Mouse (Mus musculus) embryonic fibroblast, embryonic 13.5 days (primary cell): ENCODE measurements around the gene Sf3a2. TPM values are rescaled to one million over a fixed set of nuclear protein-coding genes. Genes with fewer than 3 reads are reported as not detected.
A peak's percentile ranks its signal among the peaks of the same experiment; 100 is the strongest.

ENCODE experiments used
- H3K27ac ChIP-seq: 2 replicates; pipeline ENCODE4 v1.5.1; 2012; ENCODE audit warnings: low read length, control low read depth, inconsistent platforms; ENCODE audit not compliant: insufficient read depth
- H3K4me1 ChIP-seq: 2 replicates; pipeline ENCODE4 v1.6.1; 2011; ENCODE audit warnings: low read length; ENCODE audit not compliant: control insufficient read depth, insufficient read depth
- H3K4me3 ChIP-seq: 2 replicates; pipeline ENCODE4 v1.5.1; 2011; ENCODE audit warnings: mild to moderate bottlenecking, control low read depth, low read length; ENCODE audit not compliant: insufficient read depth
- CTCF ChIP-seq: IDR thresholded peaks from 2 replicates; pipeline ENCODE4 v1.5.1; 2011; ENCODE audit warnings: mild to moderate bottlenecking, control low read depth, low read length, moderate library complexity, borderline replicate concordance; ENCODE audit not compliant: insufficient read depth
- POLR2A ChIP-seq: IDR thresholded peaks from 2 replicates; pipeline ENCODE4 v1.6.1; 2011; ENCODE audit warnings: low read depth, mild to moderate bottlenecking, control low read depth, low read length, moderate library complexity
- polyA plus RNA-seq: library from polyadenylated mRNA; stranded (reverse); fragments of >200 nt; gene quantifications from 2 replicates; pipeline ENCODE4 v1.2.4, GENCODE M21; 2011; ENCODE audit warnings: low read depth; ENCODE audit not compliant: missing spikeins, insufficient read length

Sf3a2 gene
- polyA plus RNA-seq: 48.0 and 49.3 TPM in 2 replicates

DNA sequence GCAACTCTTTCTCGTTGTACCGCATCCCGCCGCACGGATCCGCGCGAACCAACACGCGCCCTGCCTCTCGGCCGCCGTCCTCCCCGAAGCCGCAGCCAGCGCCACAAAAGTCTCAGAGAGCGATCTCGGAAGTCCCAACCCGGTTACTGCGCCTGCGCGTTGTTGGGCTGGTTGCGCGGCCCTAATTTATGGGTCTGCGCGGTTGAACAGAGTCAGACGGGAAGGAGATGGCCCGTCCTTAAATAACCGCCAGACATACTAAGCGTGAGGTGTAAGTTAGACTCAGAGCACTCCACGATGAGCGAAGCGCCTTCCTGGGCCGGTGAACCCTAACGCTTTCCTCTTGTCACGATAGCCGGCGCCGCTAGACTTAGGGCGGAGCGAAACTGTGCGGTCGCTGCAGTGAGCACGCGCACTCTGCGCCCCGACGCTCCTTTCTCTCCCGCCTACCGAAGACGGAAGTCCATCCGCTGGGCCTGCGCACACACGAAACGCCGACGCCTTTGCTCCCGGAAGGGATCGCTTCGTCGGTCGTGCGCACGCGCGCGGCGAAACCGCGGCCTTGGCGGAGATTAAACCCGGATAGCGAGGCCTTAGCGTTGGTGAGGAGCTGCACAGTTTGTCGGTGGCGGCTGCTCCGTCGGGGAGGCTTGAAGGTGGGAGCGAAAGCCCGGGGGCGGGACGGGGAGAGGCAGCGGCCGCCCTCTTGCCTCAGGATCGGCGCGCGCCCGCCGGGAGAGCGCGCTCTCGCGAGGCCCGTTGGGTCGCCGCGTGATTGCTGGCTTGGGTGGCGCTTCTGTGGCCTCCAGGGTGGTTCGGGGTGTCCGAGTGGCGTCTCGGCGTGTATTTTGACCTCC, at the start of gene Sf3a2, which contains the start of gene Plekhj1:
Gene Sf3a2, plus strand, starts transcription at position 49 of the 857 bp plus-strand sequence.
Gene Plekhj1, minus strand, starts transcription at position 477 of the 857 bp plus-strand sequence.
- H3K4me3 ChIP-seq: peak within 1 kb of the TSS; percentile 96
- TF ChIP-seq POLR2A (peak; percentile 76), CTCF (no peak)
- H3K27ac ChIP-seq: peak within 1 kb of the TSS; percentile 96
- peaks cover 5% of the 10 kb centered on the region; the same call in 1 of the 2 replicates for H3K4me1 ChIP-seq

DNA sequence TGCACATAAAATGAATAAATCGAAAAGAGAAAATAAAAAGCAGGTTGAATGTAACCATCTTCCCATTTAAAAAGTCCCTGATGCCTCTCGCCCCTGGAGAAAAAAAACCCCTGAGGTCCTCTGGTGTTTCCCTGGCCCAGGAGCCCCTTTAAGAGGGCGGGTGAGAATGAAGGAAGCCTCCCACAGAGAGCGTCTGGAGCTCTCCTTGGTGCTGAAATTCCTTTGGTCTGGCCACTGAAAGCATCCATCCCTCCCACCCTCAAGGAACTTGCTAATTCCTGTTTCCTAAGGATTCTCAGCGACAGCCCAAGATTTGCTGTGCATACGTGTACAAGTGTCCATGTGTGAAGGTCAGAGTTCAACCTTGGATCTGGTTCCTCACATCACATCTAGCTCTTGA, 49.4 kb upstream of the Sf3a2 start:
- Histone ChIP-seq H3K4me3 (no peak overlapping the region), H3K4me1 (peaks cover 6% of the 10 kb centered on the region; the same call in 1 of the 2 replicates)
- TF ChIP-seq CTCF: no peak
- TF ChIP-seq POLR2A: no peak

DNA sequence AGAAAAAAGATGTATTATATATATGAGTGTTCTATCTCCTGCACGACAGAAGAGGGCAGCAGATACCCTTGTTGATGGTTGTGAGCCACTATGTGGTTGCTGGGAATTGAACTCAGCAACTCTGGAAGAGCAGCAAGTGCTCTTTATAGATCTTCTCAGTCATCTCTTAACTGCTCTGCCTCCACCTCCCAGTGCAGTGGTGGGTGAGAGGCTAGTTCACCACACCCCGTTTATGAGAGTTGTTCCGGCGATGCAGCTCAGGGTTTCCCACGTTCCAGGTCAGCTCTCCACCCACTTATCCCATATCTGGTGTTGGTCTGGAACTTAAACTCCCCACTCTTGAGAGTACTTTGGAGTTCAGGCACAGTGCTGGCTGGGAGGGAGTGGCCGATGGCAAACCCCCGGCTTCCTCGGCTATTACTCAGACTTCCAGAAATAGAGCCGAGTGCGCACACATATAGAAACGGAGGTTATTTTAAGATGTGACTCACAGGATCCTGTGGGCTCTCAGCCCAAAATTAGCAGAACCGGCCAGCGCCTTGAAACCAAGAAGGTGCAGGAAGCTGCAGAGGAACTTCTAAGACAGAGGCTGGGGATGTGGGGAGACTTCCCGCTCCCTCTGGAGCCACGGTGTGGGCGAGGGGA, 46.7 kb upstream of the Sf3a2 start:
- TF ChIP-seq CTCF (no peak), POLR2A (peak; percentile 54)
- peak overlapping the region; percentile 44 for H3K4me3 ChIP-seq
- H3K4me1 ChIP-seq: peaks cover 6% of the 10 kb centered on the region; the same call in 1 of the 2 replicates
- H3K27ac ChIP-seq: peak overlapping the region; percentile 99

More for the DNA sequence above, 49.4 kb upstream of the Sf3a2 start:
- H3K27ac ChIP-seq: no peak overlapping the region

DNA sequence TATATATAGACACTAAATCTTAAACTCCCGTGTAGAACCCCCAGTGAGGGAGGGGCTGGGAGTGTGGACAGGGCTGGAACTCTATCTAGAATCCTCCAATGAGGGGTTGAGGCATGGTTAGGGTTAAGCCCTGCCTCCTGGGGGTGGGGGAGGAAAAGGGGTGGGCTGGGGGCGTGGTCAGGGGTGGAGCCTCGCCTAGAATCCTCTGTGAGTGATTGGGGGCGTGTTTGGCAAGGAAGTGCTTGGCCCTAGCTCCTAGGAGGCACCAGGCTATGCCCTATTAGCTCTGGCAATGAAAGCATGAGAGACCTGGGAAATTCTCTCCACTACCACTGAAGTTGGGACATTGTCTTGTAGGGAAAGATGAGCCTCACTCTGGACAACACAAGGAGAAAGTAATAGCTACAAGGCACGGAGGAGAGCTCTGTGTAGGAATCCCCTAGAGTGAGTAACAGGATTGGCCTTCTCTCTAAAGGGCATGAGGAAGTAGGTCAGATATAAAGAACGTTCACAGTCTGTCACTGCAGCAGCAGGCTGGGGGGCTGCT, 45.8 kb upstream of the Sf3a2 start:
- TF ChIP-seq POLR2A (peak; percentile 67), CTCF (no peak)
- Histone ChIP-seq H3K27ac (peak overlapping the region; percentile 99), H3K4me1 (peaks cover 11% of the 10 kb centered on the region; the same call in 1 of the 2 replicates), H3K4me3 (peak overlapping the region; percentile 44)

DNA sequence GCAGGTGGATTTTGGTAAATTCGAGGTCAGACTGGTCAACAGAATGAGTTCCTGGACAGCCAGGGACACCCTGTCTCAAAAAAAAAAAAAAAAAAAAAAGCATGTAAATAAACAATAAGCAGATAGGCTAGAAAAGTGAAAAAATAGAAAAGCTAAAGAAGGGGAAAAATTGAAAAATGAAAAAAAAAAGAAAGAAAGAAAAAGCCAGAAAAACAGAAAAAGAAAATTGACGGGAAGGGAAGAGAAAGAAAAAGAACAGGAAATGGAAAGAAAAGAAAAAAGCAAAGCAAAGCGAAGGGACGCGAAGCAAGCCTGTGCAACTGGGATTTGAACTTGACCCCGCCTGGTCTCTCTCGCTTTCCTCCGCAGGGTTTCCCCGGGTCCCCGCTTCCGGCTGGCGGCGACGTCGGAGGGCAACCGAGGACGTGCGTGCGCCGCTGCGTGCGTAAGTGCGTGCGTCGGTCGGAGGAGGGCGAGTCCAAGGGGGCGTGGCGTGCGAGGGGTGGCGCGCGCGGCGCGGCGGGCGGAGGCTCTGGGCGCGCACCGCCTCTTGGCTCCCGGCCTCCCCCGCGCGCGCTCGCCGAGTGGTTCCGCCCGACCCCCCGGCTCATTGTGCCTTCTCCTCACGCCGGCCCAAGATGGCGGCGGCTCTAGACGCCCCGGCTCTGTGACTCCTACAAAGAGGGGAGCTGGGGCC, 43.3 kb upstream of the Sf3a2 start, which contains the start of gene Dot1l:
Gene Dot1l, plus strand, starts transcription at position 613 of the 697 bp plus-strand sequence.
- H3K4me1 ChIP-seq: peaks cover 19% of the 10 kb centered on the region

DNA sequence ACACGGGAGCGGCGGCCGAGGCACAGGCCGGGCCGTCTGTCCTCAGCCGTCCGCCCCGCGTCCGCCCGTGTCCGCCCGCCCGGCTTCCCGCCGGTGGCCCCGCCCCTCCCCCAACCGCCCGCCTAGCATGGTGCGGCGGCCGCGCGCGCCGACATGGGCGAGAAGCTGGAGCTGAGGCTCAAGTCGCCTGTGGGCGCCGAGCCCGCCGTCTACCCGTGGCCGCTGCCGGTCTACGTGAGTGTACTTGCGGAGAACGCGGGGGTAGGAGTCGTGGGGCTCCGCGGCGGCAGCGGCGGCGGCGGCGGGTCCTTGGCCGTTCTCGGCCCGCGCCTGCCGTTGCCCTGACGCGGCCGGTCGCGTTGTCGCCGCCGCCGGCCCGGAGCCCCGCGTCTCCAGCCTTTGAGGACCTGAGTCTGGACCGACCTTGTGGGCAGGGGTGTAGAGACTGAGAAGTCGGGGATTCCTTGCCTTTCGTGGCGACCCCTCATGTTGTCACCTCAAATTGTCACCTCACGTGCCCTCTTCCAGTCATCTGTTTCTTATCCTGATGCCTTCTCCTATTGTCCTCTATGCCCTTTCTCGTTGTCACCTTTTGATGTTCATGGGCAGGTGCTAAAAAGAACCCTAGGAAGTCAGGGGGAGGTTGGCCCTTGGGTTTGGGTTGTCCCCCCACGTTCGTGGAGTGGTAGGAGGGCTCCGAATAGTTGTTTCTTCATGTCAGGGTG, 42.5 kb upstream of the Sf3a2 start:
- no peak for TF ChIP-seq POLR2A
- no peak for TF ChIP-seq CTCF
- H3K4me1 ChIP-seq: peaks cover 19% of the 10 kb centered on the region

More for the DNA sequence above, 43.3 kb upstream of the Sf3a2 start, which contains the start of gene Dot1l:
- peak within 1 kb of the TSS; percentile 15; the same call in 1 of the 2 replicates for H3K27ac ChIP-seq
- peak within 1 kb of the TSS; percentile 98 for H3K4me3 ChIP-seq
- no peak for TF ChIP-seq CTCF
- TF ChIP-seq POLR2A: peak; percentile 66

DNA sequence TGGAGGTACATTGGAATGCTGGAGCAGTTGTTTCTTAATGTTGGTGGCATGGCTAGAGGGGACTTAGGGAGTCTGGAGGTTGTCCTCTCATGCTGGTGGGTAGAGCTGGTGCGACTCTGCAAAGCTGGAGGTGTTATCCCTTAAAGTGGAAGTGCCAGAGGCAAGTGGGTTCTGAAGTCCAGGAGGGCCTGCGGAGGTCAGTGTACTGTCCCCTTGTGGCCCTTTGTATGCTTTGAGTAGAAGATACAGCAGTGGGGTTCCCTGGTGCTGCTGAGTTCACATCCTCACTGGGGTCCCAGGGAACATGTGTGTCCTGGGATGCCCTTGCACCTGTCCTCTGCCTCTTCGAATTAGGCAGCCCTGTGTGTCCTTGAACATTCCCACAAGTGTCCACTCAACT, 41.9 kb upstream of the Sf3a2 start:
- peak overlapping the region; percentile 13; the same call in 1 of the 2 replicates for H3K27ac ChIP-seq
- peak overlapping the region; percentile 98 for H3K4me3 ChIP-seq
- peaks cover 19% of the 10 kb centered on the region for H3K4me1 ChIP-seq

More for the DNA sequence above, 42.5 kb upstream of the Sf3a2 start:
- peak overlapping the region; percentile 98 for H3K4me3 ChIP-seq
- H3K27ac ChIP-seq: peak overlapping the region; percentile 13; the same call in 1 of the 2 replicates

DNA sequence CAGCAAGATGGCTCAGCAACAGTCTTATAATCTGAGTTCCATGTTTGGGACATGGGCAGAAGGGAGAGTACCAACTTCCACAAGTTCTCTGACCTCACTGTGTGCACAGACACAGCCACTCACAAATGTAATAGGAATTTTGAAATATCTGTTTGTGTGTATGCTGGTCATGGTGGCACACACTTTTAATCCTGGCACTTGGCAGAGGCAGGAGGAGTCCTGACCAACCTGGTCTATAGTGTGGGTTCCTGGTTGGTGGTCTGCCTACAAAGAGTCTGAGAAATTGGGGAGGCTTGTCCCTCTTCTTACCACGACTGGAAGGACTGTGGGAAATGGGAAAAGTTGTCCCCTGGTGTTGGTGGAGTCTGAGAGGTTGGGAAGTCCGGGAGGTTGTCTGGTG, 41.5 kb upstream of the Sf3a2 start:
- H3K27ac ChIP-seq: no peak overlapping the region
- peaks cover 19% of the 10 kb centered on the region for H3K4me1 ChIP-seq
- TF ChIP-seq POLR2A (no peak), CTCF (no peak)
- H3K4me3 ChIP-seq: peak overlapping the region; percentile 98

More for the DNA sequence above, 41.9 kb upstream of the Sf3a2 start:
- TF ChIP-seq CTCF (no peak), POLR2A (no peak)

DNA sequence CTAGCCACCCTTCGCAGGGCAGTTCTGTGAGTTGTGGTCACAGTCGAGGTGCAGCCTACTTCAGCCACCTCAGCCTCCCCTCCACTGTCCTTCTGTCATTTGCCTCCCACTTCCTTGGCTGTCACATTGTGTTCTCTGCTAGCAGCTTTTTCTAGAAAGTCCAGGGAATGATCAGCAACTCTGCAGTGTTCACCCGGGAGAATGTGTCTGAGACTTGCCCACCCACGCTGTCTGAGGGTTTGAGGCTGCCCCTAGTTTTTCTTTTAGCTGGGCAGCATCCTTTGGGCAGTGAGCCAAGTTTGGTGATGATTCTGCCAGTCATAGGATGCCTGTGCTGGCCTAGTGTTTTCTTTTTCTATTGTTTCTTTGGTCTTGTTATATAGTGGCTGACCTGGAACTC, 41.0 kb upstream of the Sf3a2 start:
- TF ChIP-seq POLR2A (no peak), CTCF (no peak)
- Histone ChIP-seq H3K4me1 (peaks cover 19% of the 10 kb centered on the region), H3K4me3 (peak overlapping the region; percentile 98), H3K27ac (no peak overlapping the region)
